Mouse (Mus musculus) sigmoid colon, adult 10 weeks (tissue): ENCODE measurements around the gene Gm20914. TPM values are rescaled to one million over a fixed set of nuclear protein-coding genes. Genes with fewer than 3 reads are reported as not detected.

Source experiments
- polyA plus RNA-seq: library from polyadenylated mRNA; stranded (reverse); fragments of 350-450 nt; fragmentation: Illumina TruSeq; extraction: RNeasy Lipid Tissue Mini Kit (QIAGEN cat#74804); gene quantifications from one replicate; pipeline ENCODE4 v1.2.3, GENCODE M21; 2014; ENCODE audit warnings: low read depth, low replicate concordance

The Gm20914 gene
- polyA plus RNA-seq, result not detected

GRCm38 (mm10) chrY:5725678-5726077, at the start of gene Gm20914:
Gm20914 (plus strand) TSS chrY:5725978.

Other genes with a start within 250 kb of the Gm20914 start
- gene Gm21854, start 69.0 kb upstream of the Gm20914 start, polyA plus RNA-seq, result not detected
- gene Gm28171, start 67.4 kb downstream of the Gm20914 start, polyA plus RNA-seq, result not detected
- gene Gm21778, start 216.5 kb downstream of the Gm20914 start, polyA plus RNA-seq, result not detected